Mouse (Mus musculus) MEL (cell line): ENCODE results near the gene Prkag2. TPM values are rescaled to one million over a fixed set of nuclear protein-coding genes. Genes with fewer than 3 reads are reported as not detected.

Experiments
- DNase-seq: peaks from one replicate; pipeline ENCODE4 v3.0.0; 2011; ENCODE audit warnings: low read depth, low spot score
- H3K27ac ChIP-seq: 2 replicates; pipeline ENCODE4 v1.5.1; 2012; ENCODE audit warnings: low read depth, mild to moderate bottlenecking, control low read depth, low read length, moderate library complexity; ENCODE audit not compliant: control insufficient read depth
- H3K27me3 ChIP-seq, 2 experiments: fragments of 150-350 bp in 1 of 2; sonication (generic) in 1 of 2; 2 replicates each; pipeline ENCODE4 v1.6.1; 2012; ENCODE audit warnings: low read length in 2 of 2, mild to moderate bottlenecking in 2 of 2, improper control_type of control experiment in 1 of 2, moderate library complexity in 1 of 2; ENCODE audit not compliant: insufficient read depth in 2 of 2, control insufficient read depth in 1 of 2
- H3K36me3 ChIP-seq, 2 experiments: 2 replicates each; pipeline ENCODE4 v1.6.1; 2012 to 2014; ENCODE audit warnings: low read length in 2 of 2, improper control_type of control experiment in 1 of 2, inconsistent platforms in 1 of 2, mild to moderate bottlenecking in 1 of 2; ENCODE audit not compliant: insufficient read depth in 2 of 2, control insufficient read depth in 1 of 2
- H3K4me1 ChIP-seq, 2 experiments: fragments of 150-350 bp in 1 of 2; sonication (generic) in 1 of 2; 2 replicates each; pipeline ENCODE4 v1.6.1; 2012; ENCODE audit warnings: low read length in 2 of 2, improper control_type of control experiment in 1 of 2, mild to moderate bottlenecking in 1 of 2; ENCODE audit not compliant: insufficient read depth in 2 of 2, control insufficient read depth in 1 of 2
- H3K4me3 ChIP-seq, 2 experiments: fragments of 150-350 bp in 1 of 2; sonication (generic) in 1 of 2; 2 replicates each; pipeline ENCODE4 v1.5.1; 2012; ENCODE audit warnings: low read depth in 2 of 2, low read length in 2 of 2, mild to moderate bottlenecking in 2 of 2, moderate library complexity in 2 of 2, control low read depth in 1 of 2, improper control_type of control experiment in 1 of 2; ENCODE audit not compliant: control insufficient read depth in 1 of 2, insufficient read depth in 1 of 2
- H3K79me2 ChIP-seq: 2 replicates; pipeline ENCODE4 v1.6.1; 2012; ENCODE audit warnings: mild to moderate bottlenecking, low read length, moderate library complexity; ENCODE audit not compliant: control insufficient read depth, poor library complexity, insufficient read depth
- H3K9ac ChIP-seq: 2 replicates; pipeline ENCODE4 v1.6.1; 2012; ENCODE audit warnings: low read depth, mild to moderate bottlenecking, control low read depth, low read length, moderate library complexity; ENCODE audit not compliant: control insufficient read depth, poor library complexity, severe bottlenecking
- H3K9me3 ChIP-seq: fragments of 150-350 bp; sonication (generic); replicated peaks from 2 replicates; pipeline ENCODE4 v1.6.1; 2012; ENCODE audit warnings: mild to moderate bottlenecking, low read length, improper control_type of control experiment, moderate library complexity; ENCODE audit not compliant: insufficient read depth
- BHLHE40 ChIP-seq: IDR thresholded peaks from 2 replicates; pipeline ENCODE4 v1.6.1; 2012; ENCODE audit warnings: low read depth, mild to moderate bottlenecking, inconsistent platforms, low read length, improper control_type of control experiment, borderline replicate concordance
- CHD1 ChIP-seq: IDR thresholded peaks from 2 replicates; pipeline ENCODE4 v1.6.1; 2012; ENCODE audit warnings: low read depth, mild to moderate bottlenecking, inconsistent platforms, low read length, improper control_type of control experiment
- CHD2 ChIP-seq: IDR thresholded peaks from 2 replicates; pipeline ENCODE4 v1.6.1; 2011; ENCODE audit warnings: low read length, improper control_type of control experiment
- CTCF ChIP-seq, 3 experiments: IDR thresholded peaks in 2 of 3; conservative IDR thresholded peaks in 1 of 3; 2 replicates each; pipeline ENCODE4 v1.5.1; 2011 to 2012; ENCODE audit warnings: low read length in 3 of 3, low read depth in 2 of 3, mild to moderate bottlenecking in 2 of 3, improper control_type of control experiment in 1 of 3, inconsistent platforms in 1 of 3, mixed read lengths in 1 of 3, moderate library complexity in 1 of 3; ENCODE audit not compliant: control insufficient read depth in 1 of 3, insufficient read depth in 1 of 3, poor library complexity in 1 of 3, severe bottlenecking in 1 of 3
- E2F4 ChIP-seq: IDR thresholded peaks from 2 replicates; pipeline ENCODE4 v1.6.1; 2011; ENCODE audit warnings: low read depth, low read length, improper control_type of control experiment, borderline replicate concordance
- ELF1 ChIP-seq: IDR thresholded peaks from 2 replicates; pipeline ENCODE4 v1.6.1; 2014; ENCODE audit warnings: low read depth, mild to moderate bottlenecking, inconsistent platforms, low read length, improper control_type of control experiment, moderate library complexity
- GABPA ChIP-seq: IDR thresholded peaks from 2 replicates; pipeline ENCODE4 v1.6.1; 2012; ENCODE audit warnings: low read depth, mild to moderate bottlenecking, inconsistent platforms, low read length, improper control_type of control experiment, moderate library complexity
- GATA1 ChIP-seq: IDR thresholded peaks from 2 replicates; pipeline ENCODE4 v1.6.1; 2011; ENCODE audit warnings: low read depth, low read length, improper control_type of control experiment
- HCFC1 ChIP-seq: IDR thresholded peaks from 2 replicates; pipeline ENCODE4 v1.6.1; 2012; ENCODE audit warnings: low read depth, mild to moderate bottlenecking, inconsistent platforms, low read length, improper control_type of control experiment, moderate library complexity
- JUND ChIP-seq: IDR thresholded peaks from 2 replicates; pipeline ENCODE4 v1.6.1; 2011; ENCODE audit warnings: low read depth, mild to moderate bottlenecking, improper control_type of control experiment, low read length
- KAT2A ChIP-seq: conservative IDR thresholded peaks from 2 replicates; pipeline ENCODE4 v1.6.1; 2012; ENCODE audit warnings: low read depth, low read length, improper control_type of control experiment, inconsistent platforms
- MAFK ChIP-seq: IDR thresholded peaks from 2 replicates; pipeline ENCODE4 v1.6.1; 2011; ENCODE audit warnings: low read depth, mild to moderate bottlenecking, low read length, improper control_type of control experiment, borderline replicate concordance
- MAX ChIP-seq: IDR thresholded peaks from 2 replicates; pipeline ENCODE4 v1.6.1; 2011; ENCODE audit warnings: low read length, improper control_type of control experiment
- MAZ ChIP-seq: IDR thresholded peaks from 2 replicates; pipeline ENCODE4 v1.6.1; 2012; ENCODE audit warnings: low read depth, mild to moderate bottlenecking, inconsistent platforms, low read length, improper control_type of control experiment
- MEF2A ChIP-seq: IDR thresholded peaks from 2 replicates; pipeline ENCODE4 v1.6.1; 2014; ENCODE audit warnings: low read depth, mild to moderate bottlenecking, inconsistent platforms, low read length, improper control_type of control experiment; ENCODE audit not compliant: poor library complexity, insufficient replicate concordance, severe bottlenecking; ENCODE audit errors: extremely low read depth
- MXI1 ChIP-seq: IDR thresholded peaks from 2 replicates; pipeline ENCODE4 v1.6.1; 2011; ENCODE audit warnings: mild to moderate bottlenecking, low read depth, low read length, improper control_type of control experiment
- MYB ChIP-seq: IDR thresholded peaks from 2 replicates; pipeline ENCODE4 v1.6.1; 2011; ENCODE audit warnings: mild to moderate bottlenecking, low read depth, low read length, improper control_type of control experiment
- NRF1 ChIP-seq: IDR thresholded peaks from 2 replicates; pipeline ENCODE4 v1.6.1; 2014; ENCODE audit warnings: low read depth, mild to moderate bottlenecking, inconsistent platforms, low read length, improper control_type of control experiment, moderate library complexity; ENCODE audit not compliant: poor library complexity, insufficient read depth, severe bottlenecking
- POLR2AphosphoS2 ChIP-seq: IDR thresholded peaks from 2 replicates; pipeline ENCODE4 v1.6.1; 2011; ENCODE audit warnings: low read length, improper control_type of control experiment
- POLR2AphosphoS5 ChIP-seq: IDR thresholded peaks from 2 replicates; pipeline ENCODE4 v1.6.1; 2012; ENCODE audit warnings: low read depth, borderline replicate concordance, mild to moderate bottlenecking, inconsistent platforms, low read length, moderate library complexity, mixed read lengths
- RCOR1 ChIP-seq: IDR thresholded peaks from 2 replicates; pipeline ENCODE4 v1.6.1; 2012; ENCODE audit warnings: low read depth, mild to moderate bottlenecking, inconsistent platforms, low read length, improper control_type of control experiment
- SIN3A ChIP-seq: IDR thresholded peaks from 2 replicates; pipeline ENCODE4 v1.6.1; 2012; ENCODE audit warnings: low read length, improper control_type of control experiment, inconsistent platforms
- SMC3 ChIP-seq: IDR thresholded peaks from 2 replicates; pipeline ENCODE4 v1.6.1; 2011; ENCODE audit warnings: low read depth, low read length, improper control_type of control experiment
- TAL1 ChIP-seq: IDR thresholded peaks from 2 replicates; pipeline ENCODE4 v1.6.1; 2012; ENCODE audit warnings: mild to moderate bottlenecking, inconsistent platforms, low read length, moderate library complexity, mixed read lengths
- TBP ChIP-seq: IDR thresholded peaks from 2 replicates; pipeline ENCODE4 v1.8.0; 2011; ENCODE audit warnings: low read depth, low read length, improper control_type of control experiment
- TCF12 ChIP-seq: IDR thresholded peaks from 2 replicates; pipeline ENCODE4 v1.6.1; 2014; ENCODE audit warnings: low read depth, mild to moderate bottlenecking, inconsistent platforms, low read length, improper control_type of control experiment, moderate library complexity
- UBTF ChIP-seq: IDR thresholded peaks from 2 replicates; pipeline ENCODE4 v1.6.1; 2012; ENCODE audit warnings: low read depth, mild to moderate bottlenecking, inconsistent platforms, low read length, improper control_type of control experiment, moderate library complexity, borderline replicate concordance; ENCODE audit not compliant: insufficient read depth
- USF1 ChIP-seq: IDR thresholded peaks from 2 replicates; pipeline ENCODE4 v1.6.1; 2014; ENCODE audit warnings: low read depth, mild to moderate bottlenecking, inconsistent platforms, low read length, improper control_type of control experiment, moderate library complexity
- USF2 ChIP-seq, 2 experiments: IDR thresholded peaks; 2 replicates each; pipeline ENCODE4 v1.6.1; 2011 to 2012; ENCODE audit warnings: improper control_type of control experiment in 2 of 2, low read length in 2 of 2, borderline replicate concordance in 1 of 2, inconsistent platforms in 1 of 2, low read depth in 1 of 2, mild to moderate bottlenecking in 1 of 2; ENCODE audit not compliant: insufficient read depth in 1 of 2
- ZC3H11A ChIP-seq: IDR thresholded peaks from 2 replicates; pipeline ENCODE4 v1.6.1; 2012; ENCODE audit warnings: low read depth, mild to moderate bottlenecking, inconsistent platforms, low read length, improper control_type of control experiment
- ZKSCAN1 ChIP-seq: IDR thresholded peaks from 2 replicates; pipeline ENCODE4 v1.6.1; 2012; ENCODE audit warnings: low read depth, mild to moderate bottlenecking, inconsistent platforms, low read length, improper control_type of control experiment, moderate library complexity
- ZMIZ1 ChIP-seq: IDR thresholded peaks from 2 replicates; pipeline ENCODE4 v1.6.1; 2012; ENCODE audit warnings: low read depth, mild to moderate bottlenecking, inconsistent platforms, low read length, improper control_type of control experiment, moderate library complexity
- ZNF384 ChIP-seq: IDR thresholded peaks from 2 replicates; pipeline ENCODE4 v1.6.1; 2012; ENCODE audit warnings: low read depth, mild to moderate bottlenecking, inconsistent platforms, low read length, improper control_type of control experiment
- polyA plus RNA-seq, 2 experiments: library from polyadenylated mRNA; stranded (reverse) in 1 of 2; unstranded in 1 of 2; fragments of >175 nt in 1 of 2; fragments of >200 nt in 1 of 2; gene quantifications; 2 replicates each; pipeline versions ENCODE4 v1.2.1 to v1.2.4; 2012; ENCODE audit warnings: low replicate concordance in 2 of 2, low read depth in 1 of 2; ENCODE audit not compliant: insufficient read length in 2 of 2, insufficient read depth in 1 of 2, missing spikeins in 1 of 2
- total RNA-seq: library from RNA; depleted of rRNA; stranded (reverse); fragments of 300-350 nt; gene quantifications from 2 replicates; pipeline ENCODE4 v1.2.3, GENCODE M21; 2012

Gene Prkag2
- total and polyA plus RNA-seq, 3 experiments: 8.0 to 27.9 TPM; not detected in 1

- Histone ChIP-seq H3K36me3 (peaks cover 0 to 5% of the 10 kb centered on the region in 2 experiments; a peak in 2 of 4 replicates), H3K9me3 (no peaks in the 10 kb centered on the region), H3K79me2 (peaks cover 5% of the 10 kb centered on the region; the same call in 1 of the 2 replicates), H3K27me3 (no peaks in the 10 kb centered on the region), H3K4me1 (peaks cover 0 to 5% of the 10 kb centered on the region in 2 experiments; a peak in 2 of 4 replicates), H3K4me3 (peak overlapping the region; percentile 70 to 77), H3K27ac (peak overlapping the region; percentile 96), H3K9ac (peak overlapping the region; percentile 93)
- peak; percentile 90 for DNase-seq
- TF ChIP-seq CHD2: no peak
- 0 out of 2 replicates have a peak, but pooled peaks have one; percentile 27 for TF ChIP-seq UBTF
- no peak; the same call in none of the 2 replicates for TF ChIP-seq CHD1
- no peak for TF ChIP-seq JUND
- peak; percentile 33; the same call in 1 of the 2 replicates for TF ChIP-seq SMC3
- no peak for TF ChIP-seq NRF1
- peak; percentile 74 for TF ChIP-seq ZNF384
- peak; percentile 54 to 79 (median 76) for TF ChIP-seq CTCF (IDR thresholded peaks at IDR 0.05 in 2 of 3, conservative IDR thresholded peaks at IDR 0.05 in 1 of 3; ENCODE audit: control insufficient read depth in 1 of 3, insufficient read depth in 1 of 3, low read depth in 2 of 3, low read length in 3 of 3, poor library complexity in 1 of 3, severe bottlenecking in 1 of 3)
- TF ChIP-seq TBP: no peak
- TF ChIP-seq BHLHE40: 0 out of 2 replicates have a peak, but pooled peaks have one; percentile 36
- TF ChIP-seq HCFC1: peak; percentile 48; the same call in 1 of the 2 replicates
- TF ChIP-seq POLR2AphosphoS5: no peak
- TF ChIP-seq GATA1: no peak
- TF ChIP-seq MYB: 0 out of 2 replicates have a peak, but pooled peaks have one; percentile 19
- no peak for TF ChIP-seq MAFK
- no peak for TF ChIP-seq ZC3H11A
- TF ChIP-seq ZKSCAN1: no peak; the same call in 1 of the 2 replicates
- peak; percentile 49; the same call in 1 of the 2 replicates for TF ChIP-seq TCF12
- TF ChIP-seq MAX: peak; percentile 71; the same call in 1 of the 2 replicates
- TF ChIP-seq RCOR1: peak; percentile 92
- no peak for TF ChIP-seq GABPA
- no peak for TF ChIP-seq USF2 (IDR thresholded peaks at IDR 0.05; ENCODE audit: borderline replicate concordance in 1 of 2, insufficient read depth in 1 of 2, low read depth in 1 of 2, low read length in 2 of 2)
- TF ChIP-seq MEF2A: no peak
- TF ChIP-seq E2F4: no peak
- TF ChIP-seq ZMIZ1: peak; percentile 49; the same call in 1 of the 2 replicates
- no peak for TF ChIP-seq POLR2AphosphoS2
- peak; percentile 71 for TF ChIP-seq ELF1
- TF ChIP-seq USF1: no peak
- TF ChIP-seq MXI1: peak; percentile 60; the same call in 1 of the 2 replicates
- TF ChIP-seq KAT2A: no peak
- TF ChIP-seq MAZ: peak; percentile 66; the same call in 1 of the 2 replicates
- peak; percentile 67 for TF ChIP-seq SIN3A
- no peak for TF ChIP-seq TAL1
Observed at GRCm38 (mm10) chr5:24908820-24909716, 191.4 kb downstream of the Prkag2 start.
